Mouse (Mus musculus) liver, postnatal 0 days (tissue): Measurements from ENCODE around the gene Sema5b. TPM values are rescaled to one million over a fixed set of nuclear protein-coding genes. Genes with fewer than 3 reads are reported as not detected.

Experiments
- ATAC-seq: fragments of 200-750 bp; cut with Nextera tagmentation; 2 replicates; pipeline ENCODE4 v1.8.0; 2017; ENCODE audit warnings: mild to moderate bottlenecking, moderate library complexity
- DNase-seq: peaks from one replicate; pipeline ENCODE4 v3.0.0-alpha.2; 2016
- H3K27ac ChIP-seq: fragments of 300-500 bp; sonication (generic); 2 replicates; pipeline ENCODE4 v1.5.1; 2014; ENCODE audit warnings: antibody characterized with exemption, moderate library complexity, mild to moderate bottlenecking, low read depth
- H3K27me3 ChIP-seq: fragments of 300-500 bp; sonication (generic); 2 replicates; pipeline ENCODE4 v1.6.1; 2014; ENCODE audit warnings: low read length, control low read depth, mixed read lengths; ENCODE audit not compliant: insufficient read depth
- H3K36me3 ChIP-seq: fragments of 300-500 bp; sonication (generic); replicated peaks from 2 replicates; pipeline ENCODE4 v1.6.1; 2014; ENCODE audit warnings: mild to moderate bottlenecking, control low read depth, low read length, moderate library complexity, mixed read lengths; ENCODE audit not compliant: insufficient read depth
- H3K4me1 ChIP-seq: fragments of 300-500 bp; sonication (generic); 2 replicates; pipeline ENCODE4 v1.6.1; 2014; ENCODE audit warnings: antibody characterized with exemption, mild to moderate bottlenecking, control low read depth; ENCODE audit not compliant: insufficient read depth
- H3K4me2 ChIP-seq: fragments of 300-500 bp; sonication (generic); 2 replicates; pipeline ENCODE4 v1.6.1; 2014; ENCODE audit warnings: low read depth, mild to moderate bottlenecking, low read length, moderate library complexity, mixed read lengths
- H3K4me3 ChIP-seq: fragments of 300-500 bp; sonication (generic); 2 replicates; pipeline ENCODE4 v1.5.1; 2014; ENCODE audit warnings: low read depth, low read length
- H3K9ac ChIP-seq: fragments of 300-500 bp; sonication (generic); replicated peaks from 2 replicates; pipeline ENCODE4 v1.6.1; 2014; ENCODE audit warnings: mild to moderate bottlenecking, moderate library complexity
- H3K9me3 ChIP-seq: fragments of 300-500 bp; sonication (generic); 2 replicates; pipeline ENCODE4 v1.6.1; 2016; ENCODE audit warnings: mild to moderate bottlenecking, control low read depth, low read length, mixed read lengths
- CTCF ChIP-seq: sonication (generic); IDR thresholded peaks from 2 replicates; pipeline ENCODE4 v1.5.1; 2016; ENCODE audit warnings: antibody characterized with exemption, low read depth
- EP300 ChIP-seq: IDR thresholded peaks from 2 replicates; pipeline ENCODE4 v1.6.1; 2016; ENCODE audit warnings: antibody characterized with exemption, low read depth, mild to moderate bottlenecking
- WGBS: fragments of 180-500 bp; shearing (Covaris S2); extraction: QIAGEN DNeasy Blood & Tissue Kit; methylation state at CpG from one replicate; pipeline ENCODE4 v1.1.7; 2014; ENCODE audit not compliant: insufficient replicate concordance; 5-methylcytosine and 5-hydroxymethylcytosine counted together
- polyA plus RNA-seq: library from polyadenylated mRNA; unstranded; fragments of >200 nt; fragmentation: Nextera tagmentation; extraction: Ambion mirVana; gene quantifications from 2 replicates; pipeline ENCODE4 v1.2.1, GENCODE M21; 2015

The Sema5b gene
- polyA plus RNA-seq, 1 experiment from 2014 or later = 0.11 TPM

DNA sequence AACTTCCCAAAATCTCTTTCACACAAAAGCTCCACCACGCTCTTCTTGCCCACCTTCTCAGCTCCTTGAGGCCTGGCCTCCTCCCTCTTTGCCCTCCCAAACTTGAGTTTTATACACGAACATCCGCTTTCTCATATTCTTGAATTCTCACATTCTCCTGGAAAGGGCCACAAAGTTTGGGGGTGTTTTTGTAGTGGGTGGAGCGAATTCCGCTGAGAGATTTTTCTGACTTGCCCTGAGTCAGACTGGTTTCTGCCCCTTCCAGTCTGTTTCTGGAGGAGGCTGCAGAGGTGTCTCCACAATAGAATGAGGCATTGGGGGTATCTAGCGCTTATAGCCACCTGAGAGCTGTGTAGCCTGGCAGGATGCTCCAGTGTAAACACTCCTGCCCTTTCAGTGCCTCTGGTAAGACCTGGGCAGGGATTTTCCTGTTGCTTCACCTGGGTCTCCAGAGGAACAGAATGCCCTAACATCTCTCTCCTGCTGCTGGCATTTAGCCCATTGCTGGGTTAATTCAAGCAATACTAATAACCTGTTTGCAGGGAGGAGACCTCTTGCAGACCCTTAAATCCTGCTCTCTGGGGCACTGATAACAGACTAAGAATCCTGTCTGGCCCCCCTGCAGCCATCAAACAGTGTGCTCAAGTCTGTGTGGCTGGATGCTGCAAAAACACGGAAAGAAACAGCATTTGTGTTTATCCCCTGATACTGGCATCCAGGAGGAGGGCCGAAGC, 46.3 kb downstream of the Sema5b start:
- Histone ChIP-seq H3K36me3 (no peaks in the 10 kb centered on the region), H3K4me1 (0 out of 2 replicates have a peak, but pooled peaks cover 2% of the 10 kb centered on the region), H3K9me3 (no peaks in the 10 kb centered on the region), H3K4me2 (no peak overlapping the region), H3K27me3 (peaks cover 22% of the 10 kb centered on the region), H3K9ac (no peak overlapping the region), H3K4me3 (no peak overlapping the region), H3K27ac (no peak overlapping the region)
- DNase-seq (no peak), ATAC-seq (no peak)
- 64% methylated on average over 8 of the region's 8 CpGs for WGBS
- TF ChIP-seq CTCF (no peak), EP300 (no peak)

DNA sequence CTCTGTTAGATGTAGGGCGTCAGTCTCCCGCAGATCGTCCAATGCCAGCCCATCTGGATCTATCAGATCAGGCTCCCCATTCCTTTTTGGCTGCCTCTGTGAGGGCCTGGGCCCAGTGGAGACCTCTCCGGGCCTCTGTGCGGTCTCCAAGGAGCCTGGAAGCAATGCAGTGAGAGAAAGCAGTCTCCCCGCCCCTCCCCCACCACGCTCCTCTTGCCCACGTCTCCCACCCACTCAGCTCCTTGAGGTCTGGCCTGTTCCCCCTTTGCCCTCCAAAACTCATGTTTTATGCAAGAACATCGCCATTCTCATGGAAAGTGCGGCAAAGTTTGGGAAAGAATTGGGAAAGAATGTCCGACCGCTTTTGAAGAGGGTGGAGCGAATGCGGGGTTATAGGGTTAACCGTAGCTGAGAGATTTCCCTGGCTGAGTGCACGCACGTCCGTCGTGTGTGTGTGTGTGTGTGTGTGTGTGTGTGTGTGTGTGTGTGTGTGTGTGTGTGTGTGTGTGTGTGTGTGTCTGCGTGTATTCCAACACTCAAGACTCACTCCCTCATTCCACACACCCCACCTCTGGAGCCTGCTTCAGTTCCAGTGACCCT, 47.0 kb downstream of the Sema5b start:
- DNase-seq (no peak), ATAC-seq (no peak)
- Histone ChIP-seq H3K4me2 (peak overlapping the region; percentile 51), H3K27ac (no peak overlapping the region), H3K4me1 (0 out of 2 replicates have a peak, but pooled peaks cover 2% of the 10 kb centered on the region), H3K27me3 (peaks cover 22% of the 10 kb centered on the region), H3K36me3 (no peaks in the 10 kb centered on the region), H3K9me3 (no peaks in the 10 kb centered on the region), H3K9ac (no peak overlapping the region), H3K4me3 (0 out of 2 replicates have a peak overlapping the region, but pooled peaks have one; percentile 8)
- WGBS = 9% methylated on average over 20 of the region's 20 CpGs
- TF ChIP-seq CTCF (no peak), EP300 (no peak)

DNA sequence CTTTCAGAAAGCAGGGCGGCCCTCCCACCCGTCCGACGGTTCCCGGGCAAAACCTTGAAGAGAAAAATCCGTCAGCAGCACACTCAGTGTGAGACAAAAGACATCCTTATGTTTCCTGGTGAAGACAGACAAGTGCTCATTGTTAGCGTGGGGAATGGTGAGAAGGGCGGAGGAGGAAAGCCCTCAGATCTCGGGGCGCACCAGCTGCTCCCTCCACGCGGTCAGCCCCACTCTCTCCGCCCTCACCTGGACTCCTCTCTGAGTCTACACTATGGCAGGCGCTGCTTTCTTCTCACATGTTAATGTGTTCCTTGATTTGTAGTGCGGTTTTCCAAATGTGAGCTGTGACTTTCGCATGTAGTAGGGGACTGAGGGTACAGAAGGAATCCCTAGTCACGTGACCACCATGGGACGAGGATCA, 47.8 kb downstream of the Sema5b start:
- no peak overlapping the region for H3K9ac ChIP-seq
- no peak overlapping the region for H3K4me2 ChIP-seq
- H3K36me3 ChIP-seq = no peaks in the 10 kb centered on the region
- no peak overlapping the region for H3K4me3 ChIP-seq
- H3K4me1 ChIP-seq = 0 out of 2 replicates have a peak, but pooled peaks cover 2% of the 10 kb centered on the region
- WGBS = 18% methylated on average over 18 of the region's 18 CpGs
- no peak for DNase-seq
- ATAC-seq = no peak
- H3K27ac ChIP-seq = no peak overlapping the region
- peaks cover 4% of the 10 kb centered on the region; the same call in 1 of the 2 replicates for H3K9me3 ChIP-seq
- TF ChIP-seq EP300 (no peak), CTCF (no peak)
- peaks cover 22% of the 10 kb centered on the region for H3K27me3 ChIP-seq

DNA sequence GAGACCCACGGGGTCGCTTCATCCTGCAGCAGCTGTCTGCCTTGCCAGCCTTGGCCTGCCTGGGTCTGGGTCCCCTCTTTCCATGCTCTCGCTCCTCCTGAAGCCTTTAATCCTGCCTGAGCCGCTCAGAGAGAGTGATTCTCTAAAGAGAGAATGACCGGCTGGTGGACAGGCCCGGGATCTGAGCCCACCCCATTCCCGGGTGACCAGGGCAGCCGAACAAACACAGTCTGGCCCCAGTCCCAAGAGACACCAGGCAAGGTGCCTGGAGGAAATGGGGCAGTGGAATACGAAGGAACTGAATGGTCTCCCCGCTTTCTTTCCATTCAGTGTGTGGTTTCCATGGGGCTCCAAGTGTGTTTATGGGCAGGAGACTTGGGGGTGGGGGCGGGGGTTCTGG, 50.8 kb downstream of the Sema5b start:
- 38% methylated on average over 11 of the region's 11 CpGs for WGBS
- Histone ChIP-seq H3K9me3 (peaks cover 4% of the 10 kb centered on the region; the same call in 1 of the 2 replicates), H3K36me3 (no peaks in the 10 kb centered on the region), H3K27me3 (peaks cover 20% of the 10 kb centered on the region), H3K4me1 (0 out of 2 replicates have a peak, but pooled peaks cover 2% of the 10 kb centered on the region), H3K4me2 (no peak overlapping the region), H3K9ac (no peak overlapping the region), H3K4me3 (no peak overlapping the region), H3K27ac (no peak overlapping the region)
- no peak for TF ChIP-seq CTCF
- no peak for TF ChIP-seq EP300
- no peak for ATAC-seq
- no peak for DNase-seq

DNA sequence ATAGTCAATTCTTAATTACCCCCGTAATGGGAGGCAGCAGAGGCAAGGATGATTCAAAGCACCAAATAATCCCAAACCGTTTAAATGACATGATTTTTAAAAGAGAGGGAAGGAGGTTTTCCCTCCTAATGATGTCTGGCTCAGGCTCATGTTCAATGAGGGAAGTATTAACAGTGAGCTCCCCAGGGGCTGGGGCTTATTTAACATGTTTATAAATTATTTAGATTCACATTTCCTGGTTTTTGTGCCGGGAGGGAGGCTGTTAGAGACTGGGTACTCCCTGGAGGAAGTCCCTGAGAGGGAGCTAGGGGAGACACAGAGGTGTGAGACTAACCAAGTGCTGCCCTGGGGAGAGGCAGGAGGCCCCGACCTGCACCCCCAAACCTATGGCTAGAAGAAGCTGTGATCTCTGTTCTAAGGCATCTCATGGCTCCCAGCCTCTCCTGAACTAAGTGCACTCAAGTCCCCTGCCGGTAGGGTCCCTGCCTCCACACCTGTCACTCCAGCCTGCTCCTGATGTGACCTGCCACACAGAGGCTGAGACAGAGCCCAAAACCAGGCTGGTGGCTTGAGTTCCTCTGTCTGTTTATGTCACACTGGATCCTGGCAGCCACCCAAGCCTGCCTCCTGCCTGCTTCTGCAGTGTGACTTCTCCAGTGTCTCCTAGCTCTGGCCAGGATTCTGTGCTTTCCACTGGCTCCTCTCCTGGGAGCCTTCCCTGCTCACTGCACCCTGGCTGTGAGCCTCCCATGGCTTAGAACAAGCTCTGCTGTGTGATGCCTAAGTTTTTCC, 51.5 kb downstream of the Sema5b start:
- 30% methylated on average over 5 of the region's 5 CpGs for WGBS
- Histone ChIP-seq H3K4me2 (no peak overlapping the region), H3K27me3 (peaks cover 13% of the 10 kb centered on the region), H3K4me1 (0 out of 2 replicates have a peak, but pooled peaks cover 2% of the 10 kb centered on the region), H3K4me3 (no peak overlapping the region), H3K9ac (no peak overlapping the region), H3K9me3 (peaks cover 4% of the 10 kb centered on the region; the same call in 1 of the 2 replicates), H3K27ac (no peak overlapping the region), H3K36me3 (no peaks in the 10 kb centered on the region)
- ATAC-seq (no peak), DNase-seq (peak; percentile 21)
- TF ChIP-seq CTCF (no peak), EP300 (no peak)

DNA sequence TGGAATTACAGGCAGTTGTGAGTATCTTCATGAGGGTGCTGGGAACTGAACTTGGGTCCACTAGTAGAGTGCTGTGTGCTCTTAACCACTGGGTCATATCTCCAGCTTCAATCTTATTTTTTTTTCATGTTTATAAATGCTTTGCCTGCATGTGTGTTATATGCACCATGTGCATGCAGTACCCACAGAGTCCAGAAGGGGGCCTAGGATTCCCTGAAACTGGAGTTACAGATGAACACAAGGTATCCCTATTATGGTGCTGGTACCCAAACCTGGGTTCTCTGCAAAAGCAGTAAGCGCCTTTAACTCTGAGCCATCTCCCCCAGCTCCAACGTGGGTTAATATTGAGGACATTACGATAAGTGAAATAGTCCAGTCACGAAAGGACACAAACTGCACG, 52.5 kb downstream of the Sema5b start:
- DNase-seq (no peak), ATAC-seq (no peak)
- H3K36me3 ChIP-seq = no peaks in the 10 kb centered on the region
- H3K4me1 ChIP-seq = no peaks in the 10 kb centered on the region
- no peak overlapping the region for H3K27ac ChIP-seq
- 0 out of 2 replicates have a peak, but pooled peaks cover 8% of the 10 kb centered on the region for H3K27me3 ChIP-seq
- H3K9me3 ChIP-seq = peaks cover 4% of the 10 kb centered on the region; the same call in 1 of the 2 replicates
- H3K4me2 ChIP-seq = no peak overlapping the region
- TF ChIP-seq EP300 (no peak), CTCF (peak; percentile 39)
- no peak overlapping the region for H3K4me3 ChIP-seq
- no peak overlapping the region for H3K9ac ChIP-seq
- 91% methylated on average over 5 of the region's 5 CpGs for WGBS
